Mouse (Mus musculus) MEL (cell line): ENCODE measurements around the gene Ap2m1. TPM values are rescaled to one million over a fixed set of nuclear protein-coding genes. Genes with fewer than 3 reads are reported as not detected.
A peak's percentile ranks its signal among the peaks of the same experiment; 100 is the strongest.

Experiments
- DNase-seq: peaks from one replicate; pipeline ENCODE4 v3.0.0; 2011; ENCODE audit warnings: low read depth, low spot score
- H3K27ac ChIP-seq: 2 replicates; pipeline ENCODE4 v1.5.1; 2012; ENCODE audit warnings: low read depth, mild to moderate bottlenecking, control low read depth, low read length, moderate library complexity; ENCODE audit not compliant: control insufficient read depth
- H3K27me3 ChIP-seq, 2 experiments: fragments of 150-350 bp in 1 of 2; sonication (generic) in 1 of 2; 2 replicates each; pipeline ENCODE4 v1.6.1; 2012; ENCODE audit warnings: low read length in 2 of 2, mild to moderate bottlenecking in 2 of 2, improper control_type of control experiment in 1 of 2, moderate library complexity in 1 of 2; ENCODE audit not compliant: insufficient read depth in 2 of 2, control insufficient read depth in 1 of 2
- H3K36me3 ChIP-seq, 2 experiments: 2 replicates each; pipeline ENCODE4 v1.6.1; 2012 to 2014; ENCODE audit warnings: low read length in 2 of 2, improper control_type of control experiment in 1 of 2, inconsistent platforms in 1 of 2, mild to moderate bottlenecking in 1 of 2; ENCODE audit not compliant: insufficient read depth in 2 of 2, control insufficient read depth in 1 of 2
- H3K4me1 ChIP-seq, 2 experiments: fragments of 150-350 bp in 1 of 2; sonication (generic) in 1 of 2; 2 replicates each; pipeline ENCODE4 v1.6.1; 2012; ENCODE audit warnings: low read length in 2 of 2, improper control_type of control experiment in 1 of 2, mild to moderate bottlenecking in 1 of 2; ENCODE audit not compliant: insufficient read depth in 2 of 2, control insufficient read depth in 1 of 2
- H3K4me3 ChIP-seq, 2 experiments: fragments of 150-350 bp in 1 of 2; sonication (generic) in 1 of 2; 2 replicates each; pipeline ENCODE4 v1.5.1; 2012; ENCODE audit warnings: low read depth in 2 of 2, low read length in 2 of 2, mild to moderate bottlenecking in 2 of 2, moderate library complexity in 2 of 2, control low read depth in 1 of 2, improper control_type of control experiment in 1 of 2; ENCODE audit not compliant: control insufficient read depth in 1 of 2, insufficient read depth in 1 of 2
- H3K79me2 ChIP-seq: 2 replicates; pipeline ENCODE4 v1.6.1; 2012; ENCODE audit warnings: mild to moderate bottlenecking, low read length, moderate library complexity; ENCODE audit not compliant: control insufficient read depth, poor library complexity, insufficient read depth
- H3K9ac ChIP-seq: 2 replicates; pipeline ENCODE4 v1.6.1; 2012; ENCODE audit warnings: low read depth, mild to moderate bottlenecking, control low read depth, low read length, moderate library complexity; ENCODE audit not compliant: control insufficient read depth, poor library complexity, severe bottlenecking
- H3K9me3 ChIP-seq: fragments of 150-350 bp; sonication (generic); replicated peaks from 2 replicates; pipeline ENCODE4 v1.6.1; 2012; ENCODE audit warnings: mild to moderate bottlenecking, low read length, improper control_type of control experiment, moderate library complexity; ENCODE audit not compliant: insufficient read depth
- BHLHE40 ChIP-seq: IDR thresholded peaks from 2 replicates; pipeline ENCODE4 v1.6.1; 2012; ENCODE audit warnings: low read depth, mild to moderate bottlenecking, inconsistent platforms, low read length, improper control_type of control experiment, borderline replicate concordance
- CHD1 ChIP-seq: IDR thresholded peaks from 2 replicates; pipeline ENCODE4 v1.6.1; 2012; ENCODE audit warnings: low read depth, mild to moderate bottlenecking, inconsistent platforms, low read length, improper control_type of control experiment
- CHD2 ChIP-seq: IDR thresholded peaks from 2 replicates; pipeline ENCODE4 v1.6.1; 2011; ENCODE audit warnings: low read length, improper control_type of control experiment
- CTCF ChIP-seq, 3 experiments: IDR thresholded peaks in 2 of 3; conservative IDR thresholded peaks in 1 of 3; 2 replicates each; pipeline ENCODE4 v1.5.1; 2011 to 2012; ENCODE audit warnings: low read length in 3 of 3, low read depth in 2 of 3, mild to moderate bottlenecking in 2 of 3, improper control_type of control experiment in 1 of 3, inconsistent platforms in 1 of 3, mixed read lengths in 1 of 3, moderate library complexity in 1 of 3; ENCODE audit not compliant: control insufficient read depth in 1 of 3, insufficient read depth in 1 of 3, poor library complexity in 1 of 3, severe bottlenecking in 1 of 3
- E2F4 ChIP-seq: IDR thresholded peaks from 2 replicates; pipeline ENCODE4 v1.6.1; 2011; ENCODE audit warnings: low read depth, low read length, improper control_type of control experiment, borderline replicate concordance
- ELF1 ChIP-seq: IDR thresholded peaks from 2 replicates; pipeline ENCODE4 v1.6.1; 2014; ENCODE audit warnings: low read depth, mild to moderate bottlenecking, inconsistent platforms, low read length, improper control_type of control experiment, moderate library complexity
- EP300 ChIP-seq, 2 experiments: IDR thresholded peaks; 2 replicates each; pipeline ENCODE4 v1.6.1; 2011; ENCODE audit warnings: improper control_type of control experiment in 2 of 2, low read length in 2 of 2, low read depth in 1 of 2, mild to moderate bottlenecking in 1 of 2
- ETS1 ChIP-seq: IDR thresholded peaks from 2 replicates; pipeline ENCODE4 v1.6.1; 2012; ENCODE audit warnings: low read depth, mild to moderate bottlenecking, inconsistent platforms, low read length, improper control_type of control experiment, moderate library complexity
- GABPA ChIP-seq: IDR thresholded peaks from 2 replicates; pipeline ENCODE4 v1.6.1; 2012; ENCODE audit warnings: low read depth, mild to moderate bottlenecking, inconsistent platforms, low read length, improper control_type of control experiment, moderate library complexity
- GATA1 ChIP-seq: IDR thresholded peaks from 2 replicates; pipeline ENCODE4 v1.6.1; 2011; ENCODE audit warnings: low read depth, low read length, improper control_type of control experiment
- HCFC1 ChIP-seq: IDR thresholded peaks from 2 replicates; pipeline ENCODE4 v1.6.1; 2012; ENCODE audit warnings: low read depth, mild to moderate bottlenecking, inconsistent platforms, low read length, improper control_type of control experiment, moderate library complexity
- JUND ChIP-seq: IDR thresholded peaks from 2 replicates; pipeline ENCODE4 v1.6.1; 2011; ENCODE audit warnings: low read depth, mild to moderate bottlenecking, improper control_type of control experiment, low read length
- KAT2A ChIP-seq: conservative IDR thresholded peaks from 2 replicates; pipeline ENCODE4 v1.6.1; 2012; ENCODE audit warnings: low read depth, low read length, improper control_type of control experiment, inconsistent platforms
- MAFK ChIP-seq: IDR thresholded peaks from 2 replicates; pipeline ENCODE4 v1.6.1; 2011; ENCODE audit warnings: low read depth, mild to moderate bottlenecking, low read length, improper control_type of control experiment, borderline replicate concordance
- MAX ChIP-seq: IDR thresholded peaks from 2 replicates; pipeline ENCODE4 v1.6.1; 2011; ENCODE audit warnings: low read length, improper control_type of control experiment
- MAZ ChIP-seq: IDR thresholded peaks from 2 replicates; pipeline ENCODE4 v1.6.1; 2012; ENCODE audit warnings: low read depth, mild to moderate bottlenecking, inconsistent platforms, low read length, improper control_type of control experiment
- MEF2A ChIP-seq: IDR thresholded peaks from 2 replicates; pipeline ENCODE4 v1.6.1; 2014; ENCODE audit warnings: low read depth, mild to moderate bottlenecking, inconsistent platforms, low read length, improper control_type of control experiment; ENCODE audit not compliant: poor library complexity, insufficient replicate concordance, severe bottlenecking; ENCODE audit errors: extremely low read depth
- MXI1 ChIP-seq: IDR thresholded peaks from 2 replicates; pipeline ENCODE4 v1.6.1; 2011; ENCODE audit warnings: mild to moderate bottlenecking, low read depth, low read length, improper control_type of control experiment
- MYB ChIP-seq: IDR thresholded peaks from 2 replicates; pipeline ENCODE4 v1.6.1; 2011; ENCODE audit warnings: mild to moderate bottlenecking, low read depth, low read length, improper control_type of control experiment
- MYC ChIP-seq: IDR thresholded peaks from 2 replicates; pipeline ENCODE4 v1.6.1; 2011; ENCODE audit warnings: low read depth, mild to moderate bottlenecking, low read length, improper control_type of control experiment, moderate library complexity
- NELFE ChIP-seq: IDR thresholded peaks from 2 replicates; pipeline ENCODE4 v1.6.1; 2011; ENCODE audit warnings: low read depth, low read length, improper control_type of control experiment
- POLR2A ChIP-seq, 2 experiments: IDR thresholded peaks; 2 replicates each; pipeline ENCODE4 v1.6.1; 2011 to 2012; ENCODE audit warnings: low read length in 2 of 2, mild to moderate bottlenecking in 2 of 2, control low read depth in 1 of 2, improper control_type of control experiment in 1 of 2, low read depth in 1 of 2, moderate library complexity in 1 of 2; ENCODE audit not compliant: control insufficient read depth in 1 of 2, insufficient read depth in 1 of 2, poor library complexity in 1 of 2
- POLR2AphosphoS2 ChIP-seq: IDR thresholded peaks from 2 replicates; pipeline ENCODE4 v1.6.1; 2011; ENCODE audit warnings: low read length, improper control_type of control experiment
- POLR2AphosphoS5 ChIP-seq: IDR thresholded peaks from 2 replicates; pipeline ENCODE4 v1.6.1; 2012; ENCODE audit warnings: low read depth, borderline replicate concordance, mild to moderate bottlenecking, inconsistent platforms, low read length, moderate library complexity, mixed read lengths
- RAD21 ChIP-seq: IDR thresholded peaks from 2 replicates; pipeline ENCODE4 v1.6.1; 2011; ENCODE audit warnings: mild to moderate bottlenecking, low read depth, low read length, improper control_type of control experiment
- RCOR1 ChIP-seq: IDR thresholded peaks from 2 replicates; pipeline ENCODE4 v1.6.1; 2012; ENCODE audit warnings: low read depth, mild to moderate bottlenecking, inconsistent platforms, low read length, improper control_type of control experiment
- SIN3A ChIP-seq: IDR thresholded peaks from 2 replicates; pipeline ENCODE4 v1.6.1; 2012; ENCODE audit warnings: low read length, improper control_type of control experiment, inconsistent platforms
- SMC3 ChIP-seq: IDR thresholded peaks from 2 replicates; pipeline ENCODE4 v1.6.1; 2011; ENCODE audit warnings: low read depth, low read length, improper control_type of control experiment
- TAL1 ChIP-seq: IDR thresholded peaks from 2 replicates; pipeline ENCODE4 v1.6.1; 2012; ENCODE audit warnings: mild to moderate bottlenecking, inconsistent platforms, low read length, moderate library complexity, mixed read lengths
- TBP ChIP-seq: IDR thresholded peaks from 2 replicates; pipeline ENCODE4 v1.8.0; 2011; ENCODE audit warnings: low read depth, low read length, improper control_type of control experiment
- TCF12 ChIP-seq: IDR thresholded peaks from 2 replicates; pipeline ENCODE4 v1.6.1; 2014; ENCODE audit warnings: low read depth, mild to moderate bottlenecking, inconsistent platforms, low read length, improper control_type of control experiment, moderate library complexity
- UBTF ChIP-seq: IDR thresholded peaks from 2 replicates; pipeline ENCODE4 v1.6.1; 2012; ENCODE audit warnings: low read depth, mild to moderate bottlenecking, inconsistent platforms, low read length, improper control_type of control experiment, moderate library complexity, borderline replicate concordance; ENCODE audit not compliant: insufficient read depth
- USF1 ChIP-seq: IDR thresholded peaks from 2 replicates; pipeline ENCODE4 v1.6.1; 2014; ENCODE audit warnings: low read depth, mild to moderate bottlenecking, inconsistent platforms, low read length, improper control_type of control experiment, moderate library complexity
- USF2 ChIP-seq, 2 experiments: IDR thresholded peaks; 2 replicates each; pipeline ENCODE4 v1.6.1; 2011 to 2012; ENCODE audit warnings: improper control_type of control experiment in 2 of 2, low read length in 2 of 2, borderline replicate concordance in 1 of 2, inconsistent platforms in 1 of 2, low read depth in 1 of 2, mild to moderate bottlenecking in 1 of 2; ENCODE audit not compliant: insufficient read depth in 1 of 2
- ZC3H11A ChIP-seq: IDR thresholded peaks from 2 replicates; pipeline ENCODE4 v1.6.1; 2012; ENCODE audit warnings: low read depth, mild to moderate bottlenecking, inconsistent platforms, low read length, improper control_type of control experiment
- ZKSCAN1 ChIP-seq: IDR thresholded peaks from 2 replicates; pipeline ENCODE4 v1.6.1; 2012; ENCODE audit warnings: low read depth, mild to moderate bottlenecking, inconsistent platforms, low read length, improper control_type of control experiment, moderate library complexity
- ZMIZ1 ChIP-seq: IDR thresholded peaks from 2 replicates; pipeline ENCODE4 v1.6.1; 2012; ENCODE audit warnings: low read depth, mild to moderate bottlenecking, inconsistent platforms, low read length, improper control_type of control experiment, moderate library complexity
- ZNF384 ChIP-seq: IDR thresholded peaks from 2 replicates; pipeline ENCODE4 v1.6.1; 2012; ENCODE audit warnings: low read depth, mild to moderate bottlenecking, inconsistent platforms, low read length, improper control_type of control experiment
- polyA plus RNA-seq, 2 experiments: library from polyadenylated mRNA; stranded (reverse) in 1 of 2; unstranded in 1 of 2; fragments of >175 nt in 1 of 2; fragments of >200 nt in 1 of 2; gene quantifications; 2 replicates each; pipeline versions ENCODE4 v1.2.1 to v1.2.4; 2012; ENCODE audit warnings: low replicate concordance in 2 of 2, low read depth in 1 of 2; ENCODE audit not compliant: insufficient read length in 2 of 2, insufficient read depth in 1 of 2, missing spikeins in 1 of 2
- total RNA-seq: library from RNA; depleted of rRNA; stranded (reverse); fragments of 300-350 nt; gene quantifications from 2 replicates; pipeline ENCODE4 v1.2.3, GENCODE M21; 2012

Gene Ap2m1
- total and polyA plus RNA-seq, 3 experiments = 185 to 1,810 (median 312) TPM

DNA sequence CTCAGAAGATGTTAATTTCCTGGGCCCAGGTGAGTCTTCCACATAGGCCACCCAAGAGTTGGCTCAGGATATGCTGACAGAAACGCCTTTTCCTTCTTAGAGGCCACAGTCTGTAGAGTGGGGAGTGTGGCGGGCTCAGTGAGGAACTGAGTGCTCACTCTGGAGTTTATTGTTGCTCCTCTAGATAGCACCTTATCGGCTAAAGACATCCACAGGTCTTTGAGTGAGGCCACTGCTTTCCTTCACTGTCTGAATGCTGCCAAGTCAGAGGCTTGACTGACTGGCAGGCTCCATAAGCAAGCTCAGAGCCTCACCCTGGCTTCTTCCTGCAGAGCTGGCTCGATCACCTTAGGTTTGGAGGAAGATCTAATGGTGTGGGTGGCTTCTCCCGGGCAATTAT lies 6.5 kb upstream of the Ap2m1 start:
- Histone ChIP-seq H3K27ac (peak overlapping the region; percentile 77), H3K36me3 (peaks cover 2 to 20% of the 10 kb centered on the region in 2 experiments; a peak in 3 of 4 replicates), H3K27me3 (no peaks in the 10 kb centered on the region), H3K4me3 (0 out of 4 replicates have a peak overlapping the region, but pooled peaks have one; percentile 0 to 24), H3K79me2 (no peaks in the 10 kb centered on the region), H3K9ac (peak overlapping the region; percentile 36; the same call in 1 of the 2 replicates), H3K4me1 (peaks cover 13 to 18% of the 10 kb centered on the region in 2 experiments), H3K9me3 (no peaks in the 10 kb centered on the region)
- DNase-seq = peak; percentile 93
- TF ChIP-seq ZKSCAN1 (no peak), NELFE (no peak), TAL1 (peak; percentile 79), E2F4 (no peak), MXI1 (peak; percentile 71), BHLHE40 (no peak), SMC3 (no peak; the same call in 1 of the 2 replicates), USF1 (no peak), USF2 (IDR thresholded peaks at IDR 0.05; ENCODE audit: borderline replicate concordance in 1 of 2, insufficient read depth in 1 of 2, low read depth in 1 of 2, low read length in 2 of 2) (no peak), UBTF (no peak), MYB (no peak), POLR2A (IDR thresholded peaks at IDR 0.05; ENCODE audit: control insufficient read depth in 1 of 2, insufficient read depth in 1 of 2, low read depth in 1 of 2, low read length in 2 of 2, poor library complexity in 1 of 2) (no peak; a peak in 1 of 4 replicates), KAT2A (no peak), RCOR1 (peak; percentile 87), TBP (peak; percentile 66), MEF2A (no peak), POLR2AphosphoS5 (no peak), CHD2 (no peak), HCFC1 (peak; percentile 38), ZC3H11A (0 out of 2 replicates have a peak, but pooled peaks have one; percentile 19), CTCF (IDR thresholded peaks at IDR 0.05 in 2 of 3, conservative IDR thresholded peaks at IDR 0.05 in 1 of 3; ENCODE audit: control insufficient read depth in 1 of 3, insufficient read depth in 1 of 3, low read depth in 2 of 3, low read length in 3 of 3, poor library complexity in 1 of 3, severe bottlenecking in 1 of 3) (no peak), MAFK (peak; percentile 36; the same call in 1 of the 2 replicates), GATA1 (peak; percentile 91), ELF1 (no peak), GABPA (no peak), ETS1 (peak; percentile 85), RAD21 (no peak), SIN3A (peak; percentile 84), POLR2AphosphoS2 (no peak), ZNF384 (no peak), MAX (peak; percentile 64; the same call in 1 of the 2 replicates), EP300 (IDR thresholded peaks at IDR 0.05; ENCODE audit: low read depth in 1 of 2, low read length in 2 of 2) (peak; percentile 86), TCF12 (peak; percentile 93), ZMIZ1 (0 out of 2 replicates have a peak, but pooled peaks have one; percentile 44), JUND (no peak), MAZ (peak; percentile 72), CHD1 (no peak), MYC (peak; percentile 73)
